Mouse (Mus musculus) CH12.LX (cell line): ENCODE results near the gene Ffar2. TPM values are rescaled to one million over a fixed set of nuclear protein-coding genes. Genes with fewer than 3 reads are reported as not detected.

Experiments
- DNase-seq: peaks from one replicate; pipeline ENCODE4 v3.0.0-alpha.2; 2013; ENCODE audit errors: extremely low read depth
- H3K27ac ChIP-seq: 2 replicates; pipeline ENCODE4 v1.5.1; 2012; ENCODE audit warnings: low read depth, mild to moderate bottlenecking, control low read depth, moderate library complexity; ENCODE audit not compliant: insufficient read depth
- H3K27me3 ChIP-seq: replicated peaks from 2 replicates; pipeline ENCODE3; 2012; ENCODE audit warnings: inconsistent platforms
- H3K36me3 ChIP-seq, 2 experiments: replicated peaks in 1 of 2; 2 replicates each; pipeline versions ENCODE3 to v1.6.1; 2012; ENCODE audit warnings: inconsistent platforms in 1 of 2, low read length in 1 of 2, mild to moderate bottlenecking in 1 of 2, mixed read lengths in 1 of 2, moderate library complexity in 1 of 2; ENCODE audit not compliant: control insufficient read depth in 1 of 2, insufficient read depth in 1 of 2
- H3K4me1 ChIP-seq, 2 experiments: 2 replicates each; pipeline ENCODE4 v1.6.1; 2012; ENCODE audit warnings: inconsistent platforms in 1 of 2, moderate library complexity in 1 of 2; ENCODE audit not compliant: insufficient read depth in 2 of 2, control insufficient read depth in 1 of 2
- H3K4me2 ChIP-seq: 2 replicates; pipeline ENCODE4 v1.6.1; 2012; ENCODE audit warnings: low read depth, mild to moderate bottlenecking, control low read depth; ENCODE audit not compliant: poor library complexity, insufficient read depth, severe bottlenecking
- H3K4me3 ChIP-seq, 3 experiments: fragments of 150-350 bp in 1 of 3; sonication (generic) in 1 of 3; replicated peaks in 1 of 3; 2 replicates each; pipeline versions ENCODE3 to v1.5.1; 2011 to 2012; ENCODE audit warnings: low read depth in 2 of 3, low read length in 2 of 3, mild to moderate bottlenecking in 2 of 3, moderate library complexity in 2 of 3, control low read depth in 1 of 3, improper control_type of control experiment in 1 of 3, inconsistent platforms in 1 of 3, mixed read lengths in 1 of 3; ENCODE audit not compliant: poor library complexity in 1 of 3
- H3K79me2 ChIP-seq: replicated peaks from 2 replicates; pipeline ENCODE4 v1.6.1; 2012; ENCODE audit warnings: mild to moderate bottlenecking, moderate library complexity; ENCODE audit not compliant: control insufficient read depth, poor library complexity, insufficient read depth, severe bottlenecking; ENCODE audit errors: extremely low read depth
- H3K9ac ChIP-seq: 2 replicates; pipeline ENCODE4 v1.6.1; 2012; ENCODE audit warnings: low read depth, mild to moderate bottlenecking, control low read depth, moderate library complexity; ENCODE audit not compliant: insufficient read depth
- H3K9me3 ChIP-seq: replicated peaks from 2 replicates; pipeline ENCODE3; 2012; ENCODE audit warnings: low read length, inconsistent platforms, mixed read lengths
- IRF4 ChIP-seq: IDR thresholded peaks from 2 replicates; pipeline ENCODE4 v1.6.1; 2014; ENCODE audit warnings: low read depth, mild to moderate bottlenecking, inconsistent platforms, low read length, improper control_type of control experiment
- JUND ChIP-seq: conservative IDR thresholded peaks from 2 replicates; pipeline ENCODE4 v1.6.1; 2011; ENCODE audit warnings: low read depth, low read length, improper control_type of control experiment
- KAT2A ChIP-seq: IDR thresholded peaks from 2 replicates; pipeline ENCODE4 v1.6.1; 2012; ENCODE audit warnings: low read length, improper control_type of control experiment, inconsistent platforms; ENCODE audit not compliant: insufficient replicate concordance
- MAFK ChIP-seq: IDR thresholded peaks from 2 replicates; pipeline ENCODE4 v1.6.1; 2011; ENCODE audit warnings: low read length, improper control_type of control experiment; ENCODE audit not compliant: insufficient replicate concordance
- NRF1 ChIP-seq: IDR thresholded peaks from 2 replicates; pipeline ENCODE4 v1.6.1; 2014; ENCODE audit warnings: low read depth, mild to moderate bottlenecking, inconsistent platforms, low read length, improper control_type of control experiment, moderate library complexity
- PAX5 ChIP-seq: IDR thresholded peaks from 2 replicates; pipeline ENCODE4 v1.6.1; 2012; ENCODE audit warnings: low read length, inconsistent platforms, mixed read lengths
- RCOR1 ChIP-seq: conservative IDR thresholded peaks from 2 replicates; pipeline ENCODE4 v1.6.1; 2012; ENCODE audit warnings: low read depth, mild to moderate bottlenecking, inconsistent platforms, low read length, improper control_type of control experiment
- TCF12 ChIP-seq: IDR thresholded peaks from 2 replicates; pipeline ENCODE4 v1.6.1; 2014; ENCODE audit warnings: low read depth, mild to moderate bottlenecking, inconsistent platforms, low read length, improper control_type of control experiment
- USF1 ChIP-seq: IDR thresholded peaks from 2 replicates; pipeline ENCODE4 v1.6.1; 2014; ENCODE audit warnings: low read depth, mild to moderate bottlenecking, inconsistent platforms, low read length, improper control_type of control experiment
- ZMIZ1 ChIP-seq: IDR thresholded peaks from 2 replicates; pipeline ENCODE4 v1.6.1; 2012; ENCODE audit warnings: low read depth, mild to moderate bottlenecking, inconsistent platforms, low read length, improper control_type of control experiment
- ZNF384 ChIP-seq: IDR thresholded peaks from 2 replicates; pipeline ENCODE4 v1.6.1; 2012; ENCODE audit warnings: low read depth, low read length, improper control_type of control experiment, inconsistent platforms
- dilution Hi-C: fragments of 300-500 bp; cut with MboI; formaldehyde crosslinking; loops from 2 replicates; pipeline ENCODE4 v1.14.3; 2020; ENCODE audit warnings: low sequenced_read_pairs; ENCODE audit not compliant: extremely low pct_unique_long_range_greater_than_20kb, extremely low pct_ligation_motif_present
- in situ Hi-C: fragments of 300-500 bp; cut with MboI; formaldehyde crosslinking; loops from 3 replicates; pipeline ENCODE4 v1.14.3; 2019; ENCODE audit warnings: low sequenced_read_pairs, low pct_ligation_motif_present, low pct_unique_long_range_greater_than_20kb, mixed read lengths
- polyA plus RNA-seq: library from polyadenylated mRNA; unstranded; fragments of >175 nt; gene quantifications from 2 replicates; pipeline ENCODE4 v1.2.1, GENCODE M21; 2012; ENCODE audit warnings: low read depth; ENCODE audit not compliant: insufficient read length
- total RNA-seq, 2 experiments: library from RNA; depleted of rRNA; stranded (reverse); fragments of 300-350 nt in 1 of 2; fragments of >200 nt in 1 of 2; gene quantifications; 2 replicates each; pipeline ENCODE4 v1.2.3; 2012 to 2014

Ffar2 gene
- total and polyA plus RNA-seq, 3 experiments: 0.08 to 0.51 TPM; not detected in 1

- no peaks in the 10 kb centered on the region for H3K36me3 ChIP-seq
- no peak overlapping the region for H3K9ac ChIP-seq
- H3K4me2 ChIP-seq: no peak overlapping the region
- in situ Hi-C loops (no loop called here), dilution Hi-C loops (no loop called here)
- no peak for TF ChIP-seq IRF4
- no peak for TF ChIP-seq USF1
- no peak for TF ChIP-seq RCOR1
- TF ChIP-seq PAX5: no peak
- TF ChIP-seq JUND: no peak
- TF ChIP-seq KAT2A: no peak
- TF ChIP-seq ZNF384: no peak
- TF ChIP-seq MAFK: no peak
- no peak for TF ChIP-seq ZMIZ1
- no peak for DNase-seq
- no peaks in the 10 kb centered on the region for H3K27me3 ChIP-seq
- H3K9me3 ChIP-seq: no peaks in the 10 kb centered on the region
- H3K79me2 ChIP-seq: no peaks in the 10 kb centered on the region
- no peak overlapping the region for H3K27ac ChIP-seq
- H3K4me3 ChIP-seq: no peak overlapping the region
- H3K4me1 ChIP-seq: peaks cover 10 to 33% of the 10 kb centered on the region in 2 experiments
These were observed 24.4 kb upstream of the Ffar2 start for GRCm38 (mm10) chr7:30847934-30848333.

DNA sequence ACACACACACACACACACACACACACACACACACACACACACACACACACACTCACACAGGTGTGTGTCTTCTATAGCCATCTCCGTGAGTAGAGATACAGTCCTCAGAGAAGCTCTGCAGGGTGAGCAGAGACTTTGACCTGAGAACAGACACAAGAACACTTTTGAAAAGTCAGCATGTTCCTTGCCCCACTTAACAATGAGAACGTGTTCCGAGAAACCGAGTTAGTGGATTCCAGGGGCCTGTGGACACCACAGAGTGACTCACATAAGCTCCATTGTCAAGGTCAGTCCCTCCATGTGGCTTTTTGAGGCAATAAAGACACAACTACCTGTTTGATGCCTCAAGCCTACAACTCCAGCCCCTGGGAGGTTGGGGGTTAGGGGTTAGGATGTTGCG is 23.8 kb upstream of the Ffar2 start:
- H3K4me1 ChIP-seq: peaks cover 11 to 34% of the 10 kb centered on the region in 2 experiments
- DNase-seq: no peak
- no peaks in the 10 kb centered on the region for H3K9me3 ChIP-seq
- no peak overlapping the region for H3K27ac ChIP-seq
- dilution Hi-C loops: no loop called here
- no peak overlapping the region for H3K4me2 ChIP-seq
- in situ Hi-C loops: no loop called here
- no peaks in the 10 kb centered on the region for H3K27me3 ChIP-seq
- H3K9ac ChIP-seq: no peak overlapping the region
- H3K4me3 ChIP-seq: no peak overlapping the region
- H3K36me3 ChIP-seq: no peaks in the 10 kb centered on the region
- no peaks in the 10 kb centered on the region for H3K79me2 ChIP-seq
- no peak for TF ChIP-seq NRF1
- no peak for TF ChIP-seq MAFK
- TF ChIP-seq, all 38 proteins: peak for 0

DNA sequence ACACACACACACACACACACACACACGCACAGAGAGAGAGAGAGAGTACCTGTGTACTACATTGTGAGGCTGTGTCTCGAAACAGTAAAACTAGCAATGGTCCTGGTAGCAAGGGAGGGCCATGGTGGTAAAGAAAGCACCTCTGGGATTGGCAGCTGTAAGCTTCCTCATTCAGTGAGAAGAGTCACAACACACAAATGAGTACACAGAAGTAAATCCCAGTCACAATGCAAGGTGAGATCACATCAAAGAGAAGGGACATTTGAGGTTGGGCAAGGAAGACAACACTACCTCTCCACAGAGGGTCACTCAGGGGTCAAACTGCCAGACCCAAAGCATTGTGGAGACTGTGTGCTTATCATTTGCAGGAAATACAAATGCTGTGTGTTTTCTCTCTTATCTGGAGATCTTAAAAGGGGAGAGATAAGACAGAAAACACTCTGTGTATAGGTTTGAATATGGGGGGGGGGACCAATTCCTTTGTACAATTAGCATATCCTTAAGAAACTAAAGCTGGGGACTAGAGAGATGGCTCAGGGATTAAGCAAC is 23.0 kb upstream of the Ffar2 start:
- no peak overlapping the region for H3K4me2 ChIP-seq
- dilution Hi-C loops (no loop called here), in situ Hi-C loops (no loop called here)
- H3K27me3 ChIP-seq: no peaks in the 10 kb centered on the region
- DNase-seq: no peak
- TF ChIP-seq TCF12: no peak
- no peak overlapping the region for H3K9ac ChIP-seq
- no peaks in the 10 kb centered on the region for H3K9me3 ChIP-seq
- peaks cover 13 to 35% of the 10 kb centered on the region in 2 experiments for H3K4me1 ChIP-seq
- H3K79me2 ChIP-seq: no peaks in the 10 kb centered on the region
- no peaks in the 10 kb centered on the region for H3K36me3 ChIP-seq
- H3K27ac ChIP-seq: no peak overlapping the region
- no peak overlapping the region for H3K4me3 ChIP-seq
